Mouse (Mus musculus) testis, adult 2 months (tissue): Measurements from ENCODE around the gene Shcbp1l.

Experiments
- CTCF ChIP-seq: fragments of 200-500 bp; IDR thresholded peaks from 2 replicates; pipeline ENCODE4 v1.5.1; 2012; ENCODE audit warnings: low read depth, mild to moderate bottlenecking, inconsistent platforms, low read length, moderate library complexity; ENCODE audit not compliant: control insufficient read depth, insufficient read depth, insufficient replicate concordance
- POLR2A ChIP-seq: fragments of 200-500 bp; IDR thresholded peaks from 2 replicates; pipeline ENCODE4 v1.6.1; 2012; ENCODE audit warnings: low read depth, mild to moderate bottlenecking, inconsistent platforms, low read length, moderate library complexity; ENCODE audit not compliant: control insufficient read depth

DNA sequence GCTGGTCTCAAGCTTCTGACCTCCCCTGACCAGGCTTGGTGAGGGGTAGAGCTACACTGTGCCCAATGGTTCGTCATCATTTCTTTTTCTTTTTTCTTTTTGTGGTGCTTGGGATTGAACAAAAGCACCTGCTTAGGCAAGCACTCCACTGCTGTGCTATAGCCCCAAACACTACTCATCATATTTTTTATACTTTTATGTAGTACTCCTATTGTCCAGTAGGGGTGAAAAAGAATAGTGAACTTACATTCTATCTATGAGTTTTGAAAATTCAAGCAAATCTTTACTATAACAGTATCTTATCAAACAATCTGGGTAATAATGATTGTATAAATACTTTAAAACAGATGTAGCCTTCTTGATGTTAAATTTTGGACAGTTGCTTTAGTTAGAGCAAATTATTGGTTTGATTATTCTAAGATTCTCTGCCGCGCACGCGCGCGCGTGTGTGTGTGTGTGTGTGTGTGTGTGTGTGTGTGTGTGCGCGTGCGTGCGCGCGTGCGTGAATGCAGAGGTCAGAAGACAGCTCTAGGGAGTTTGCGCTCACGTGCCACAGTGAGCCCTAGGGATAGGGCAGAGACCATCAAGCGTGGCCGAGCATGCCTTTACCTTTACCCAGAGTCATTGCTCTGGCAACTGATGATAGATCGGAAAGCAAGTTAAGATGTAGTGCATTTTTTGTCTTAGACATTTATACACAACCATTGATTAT lies 21.3 kb downstream of the Shcbp1l start:
- no peak for TF ChIP-seq CTCF
- TF ChIP-seq POLR2A: no peak
